Mouse (Mus musculus): ENCODE data around the gene Slc35e2. TPM values are rescaled to one million over a fixed set of nuclear protein-coding genes. Genes with fewer than 3 reads are reported as not detected.
A peak's percentile ranks its signal among the peaks of the same experiment; 100 is the strongest.
"Not testable (repeated sequence)": the region's sequence is repeated elsewhere in the genome, so short reads cannot be mapped to it uniquely, and the experiment has no call there.

The Slc35e2 gene
- total RNA-seq, 1 experiment from 2014 or later: 52.0 TPM

GRCm38 (mm10) chr4:155624338-155625291 lies 23.4 kb downstream of the Slc35e2 start, which contains the start of gene Cdk11b:
Gene Cdk11b (plus strand): TSS chr4:155624854.
- peak; percentile 93 for DNase-seq

- no peak for DNase-seq
These were observed 29.1 kb downstream of the Slc35e2 start for GRCm38 (mm10) chr4:155630267-155630666.

GRCm38 (mm10) chr4:155635766-155636499 lies 34.7 kb downstream of the Slc35e2 start:
- DNase-seq: no peak

- no peak for DNase-seq
These were observed 42.3 kb downstream of the Slc35e2 start for GRCm38 (mm10) chr4:155643531-155643930.

GRCm38 (mm10) chr4:155645308-155645707 lies 44.1 kb downstream of the Slc35e2 start, which contains the start of gene Gm10563:
Gene Gm10563 (minus strand): TSS chr4:155645408.
- not testable (repeated sequence) for DNase-seq

- DNase-seq: no peak
These were observed 44.5 kb downstream of the Slc35e2 start for GRCm38 (mm10) chr4:155645721-155646120.

GRCm38 (mm10) chr4:155649355-155649754 lies 48.1 kb downstream of the Slc35e2 start:
- DNase-seq: no peak

- no peak for DNase-seq
These were observed 50.5 kb downstream of the Slc35e2 start for GRCm38 (mm10) chr4:155651553-155652269.

GRCm38 (mm10) chr4:155652283-155653085 lies 51.3 kb downstream of the Slc35e2 start:
- no peak for DNase-seq

GRCm38 (mm10) chr4:155653086-155653450 lies 51.9 kb downstream of the Slc35e2 start, which contains the start of gene Mmp23:
Gene Mmp23 (minus strand): TSS chr4:155653384.
- DNase-seq: peak; percentile 41

GRCm38 (mm10) chr4:155653451-155654182 lies 52.4 kb downstream of the Slc35e2 start:
- DNase-seq: no peak

GRCm38 (mm10) chr4:155654183-155654455 lies 52.9 kb downstream of the Slc35e2 start:
- no peak for DNase-seq

GRCm38 (mm10) chr4:155654456-155655298 lies 53.5 kb downstream of the Slc35e2 start:
- peak; percentile 53 for DNase-seq

- DNase-seq: no peak
These were observed 55.1 kb downstream of the Slc35e2 start for GRCm38 (mm10) chr4:155656214-155656751.

- no peak for DNase-seq
These were observed 57.7 kb downstream of the Slc35e2 start for GRCm38 (mm10) chr4:155658961-155659360.

- peak; percentile 59 for DNase-seq
These were observed 59.4 kb downstream of the Slc35e2 start for GRCm38 (mm10) chr4:155660641-155661040.

GRCm38 (mm10) chr4:155666903-155667302 lies 65.7 kb downstream of the Slc35e2 start:
- no peak for DNase-seq

GRCm38 (mm10) chr4:155668689-155669597 lies 67.7 kb downstream of the Slc35e2 start, which contains the start of gene Mib2:
Gene Mib2 (minus strand): TSS chr4:155669198.
- DNase-seq: peak; percentile 95
